Mouse (Mus musculus): ENCODE data around the gene Rps2. TPM values are rescaled to one million over a fixed set of nuclear protein-coding genes. Genes with fewer than 3 reads are reported as not detected.
"Not testable (repeated sequence)": the region's sequence is repeated elsewhere in the genome, so short reads cannot be mapped to it uniquely, and the experiment has no call there.

Rps2 gene
- total RNA-seq, 2 experiments from 2014 or later = 867 to 881 TPM

- no peak for DNase-seq (ENCODE audit: low spot score in 2 of 2)
Measured at GRCm38 (mm10) chr17:24699473-24699872, 18.4 kb upstream of the Rps2 start.

DNA sequence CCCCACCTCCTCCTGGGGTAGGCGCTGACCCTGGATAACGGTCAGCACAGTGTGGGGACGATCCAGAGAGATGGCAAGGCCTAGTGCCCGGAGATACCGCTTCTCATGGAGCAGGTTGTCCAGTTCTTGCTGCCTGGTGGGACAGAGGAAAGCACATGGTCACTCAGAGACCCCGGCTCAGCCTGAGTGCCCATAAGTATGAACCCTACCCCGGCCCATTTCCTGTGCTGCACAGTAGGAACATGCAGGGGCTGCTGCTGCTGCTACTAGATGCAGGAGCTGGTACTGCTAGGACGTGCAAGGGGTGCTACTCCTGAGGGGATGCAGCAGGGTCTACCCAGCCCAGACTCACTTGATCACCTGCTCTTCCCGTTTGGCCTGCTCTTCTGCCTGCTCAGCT is 16.7 kb upstream of the Rps2 start:
- no peak for DNase-seq (ENCODE audit: low spot score in 2 of 2)

DNA sequence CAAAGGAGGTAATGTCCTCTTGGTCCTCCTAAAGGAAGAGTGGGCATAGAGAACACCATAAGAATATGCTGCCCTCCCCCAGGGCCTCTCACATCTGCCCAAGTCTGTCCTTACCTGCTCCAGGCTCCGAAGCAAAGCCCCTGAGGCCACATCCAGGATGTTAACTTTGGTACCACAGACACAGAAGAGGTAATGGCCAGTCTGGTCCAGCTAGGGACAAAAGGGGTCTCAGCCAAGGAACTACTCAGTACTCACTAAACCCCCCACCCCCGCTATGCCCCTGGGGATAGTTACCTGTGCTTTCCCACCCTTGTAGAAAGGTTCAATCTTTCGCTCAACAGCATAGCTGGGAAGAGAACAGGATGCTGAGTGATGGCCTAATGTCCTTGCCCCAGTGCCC is 12.1 kb upstream of the Rps2 start:
- DNase-seq (ENCODE audit: low spot score in 2 of 2) = no peak

GRCm38 (mm10) chr17:24706982-24707800 is 10.7 kb upstream of the Rps2 start, which contains the start of gene Tbl3:
Tbl3 (minus strand) TSS chr17:24707660.
- peak; percentile 84 for DNase-seq (ENCODE audit: low spot score in 2 of 2)

DNA sequence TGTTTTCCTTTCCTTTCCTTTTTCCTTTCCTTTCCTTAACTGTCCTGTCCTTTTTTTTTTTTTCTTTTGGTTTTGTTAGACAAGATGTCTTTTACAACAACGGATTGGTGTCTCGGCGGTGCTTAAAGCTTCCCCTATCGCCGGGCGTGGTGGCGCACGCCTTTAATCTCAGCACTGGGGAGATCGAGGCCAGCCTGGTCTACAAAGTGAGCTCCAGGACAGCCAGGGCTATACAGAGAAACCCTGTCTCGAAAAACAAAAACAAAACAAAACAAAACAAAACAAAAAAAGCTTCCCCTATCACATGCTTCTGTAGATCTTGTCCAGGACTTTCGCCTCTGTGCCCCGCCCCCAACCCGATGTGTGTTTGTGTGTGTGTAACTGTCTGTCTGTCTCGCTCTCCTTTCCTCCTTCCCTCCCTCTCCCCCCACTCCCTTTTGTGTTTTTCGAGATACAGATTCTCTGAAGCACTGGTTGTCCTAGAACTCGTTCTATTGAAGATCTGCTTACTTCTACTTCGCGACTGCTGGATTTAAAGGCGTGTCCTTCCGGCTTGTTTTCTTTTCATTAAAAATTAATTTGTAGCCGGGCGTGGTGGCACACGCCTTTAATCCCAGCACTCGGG is 10.0 kb upstream of the Rps2 start:
- no peak for DNase-seq (ENCODE audit: low spot score in 2 of 2)

DNA sequence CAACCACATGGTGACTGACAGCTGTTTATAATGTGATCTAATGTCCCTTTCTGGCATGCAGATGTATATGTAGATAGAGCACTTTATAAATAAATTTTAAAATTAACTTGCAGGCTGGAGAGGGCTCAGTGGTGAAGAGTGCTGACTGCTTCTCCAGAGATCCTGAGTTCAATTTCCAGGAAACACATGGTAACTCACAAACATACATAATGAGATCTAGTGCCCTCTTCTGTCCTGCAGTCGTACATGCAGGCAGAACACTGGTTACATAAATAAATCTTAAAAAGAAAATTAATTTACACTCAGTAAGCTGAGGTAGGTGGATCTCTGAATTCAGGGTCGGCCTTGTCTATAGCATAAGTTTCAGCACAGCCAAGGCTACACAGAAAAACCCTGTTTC is 9.3 kb upstream of the Rps2 start:
- DNase-seq (ENCODE audit: low spot score in 2 of 2) = no peak

DNA sequence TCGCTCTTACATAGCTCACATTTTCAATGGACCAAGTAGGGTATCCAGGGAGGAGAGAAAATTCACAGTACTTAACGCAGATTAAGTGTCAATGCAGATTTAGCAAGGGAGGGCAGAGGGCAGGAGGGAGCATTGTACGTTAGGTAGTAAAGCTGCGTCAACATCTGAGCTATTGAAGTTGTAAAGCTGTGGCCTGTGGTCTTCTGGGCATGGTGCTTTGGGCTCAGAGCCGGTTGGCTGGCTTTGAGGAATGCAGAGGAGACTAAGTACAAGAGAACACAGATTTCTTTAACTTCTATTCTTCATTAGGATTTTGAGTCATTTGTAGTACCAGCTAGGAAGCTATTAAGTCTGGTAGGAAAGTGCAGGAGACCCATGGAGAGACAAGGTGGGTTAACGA is 2.4 kb upstream of the Rps2 start:
- DNase-seq (ENCODE audit: low spot score in 2 of 2) = no peak

DNA sequence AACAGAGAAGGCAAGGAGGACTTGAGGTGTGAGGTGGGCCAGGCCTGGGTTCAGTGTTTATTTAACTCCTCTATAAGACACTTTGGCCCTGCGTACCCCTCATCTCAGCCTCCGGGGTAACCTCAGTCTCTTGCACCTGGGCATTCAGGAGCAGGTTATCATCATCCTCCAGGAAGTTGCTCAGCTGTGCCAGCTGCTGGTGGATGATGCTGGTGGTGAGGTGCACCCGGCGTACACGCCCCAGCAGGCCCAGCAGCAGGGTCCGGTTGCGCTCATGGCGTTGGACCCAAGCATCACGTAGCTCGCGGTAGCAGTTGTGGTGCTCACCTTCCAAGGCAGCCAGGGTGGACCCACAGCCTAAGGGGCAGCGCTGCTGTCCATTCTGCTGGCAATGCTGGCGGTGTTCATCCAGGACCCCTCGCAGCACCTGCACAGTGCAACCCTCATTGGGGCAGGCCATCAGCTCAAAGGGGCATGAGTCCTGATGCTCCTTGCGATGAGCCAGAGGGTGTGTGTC is 1.7 kb upstream of the Rps2 start:
- DNase-seq (ENCODE audit: low spot score in 2 of 2) = no peak

- DNase-seq (ENCODE audit: low spot score in 2 of 2) = not testable (repeated sequence)
Measured at GRCm38 (mm10) chr17:24718938-24719337, 1.0 kb downstream of the Rps2 start.

DNA sequence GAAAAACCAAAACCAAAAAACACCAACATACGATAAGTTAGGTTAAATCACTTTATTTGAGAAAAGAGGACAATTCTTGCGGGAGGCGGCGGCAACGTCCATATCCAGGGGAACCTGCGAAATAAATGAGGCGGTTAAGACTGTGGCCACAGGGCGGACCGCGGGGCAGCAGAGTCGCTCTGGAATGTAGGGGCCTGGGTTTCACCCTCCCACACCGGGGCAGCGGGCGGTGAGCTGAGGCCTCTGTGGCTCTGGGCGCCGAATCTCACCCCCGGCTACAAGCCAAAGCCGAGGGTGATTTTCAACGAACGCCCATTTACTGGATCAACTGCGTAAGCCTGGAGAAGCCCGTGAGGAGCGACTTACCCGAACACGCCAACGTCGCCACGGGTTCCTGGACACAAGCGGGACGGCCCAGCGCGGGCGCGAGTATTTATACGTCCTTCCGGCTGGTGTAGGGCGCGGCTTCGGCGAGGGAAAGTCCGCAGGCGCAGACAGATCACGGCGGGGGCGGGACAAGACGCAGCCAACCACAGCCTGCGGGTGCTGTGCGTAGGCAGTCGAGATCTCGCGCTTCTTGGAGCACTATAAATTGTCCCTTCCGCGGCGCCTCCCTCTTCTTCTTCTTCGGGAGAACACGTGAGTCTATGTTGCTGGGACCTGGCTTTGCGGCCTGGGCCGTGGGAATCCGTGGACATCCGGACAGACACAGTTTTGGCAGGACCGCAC is 1.7 kb downstream of the Rps2 start:
- DNase-seq (ENCODE audit: low spot score in 2 of 2) = peak; percentile 85 to 88

DNA sequence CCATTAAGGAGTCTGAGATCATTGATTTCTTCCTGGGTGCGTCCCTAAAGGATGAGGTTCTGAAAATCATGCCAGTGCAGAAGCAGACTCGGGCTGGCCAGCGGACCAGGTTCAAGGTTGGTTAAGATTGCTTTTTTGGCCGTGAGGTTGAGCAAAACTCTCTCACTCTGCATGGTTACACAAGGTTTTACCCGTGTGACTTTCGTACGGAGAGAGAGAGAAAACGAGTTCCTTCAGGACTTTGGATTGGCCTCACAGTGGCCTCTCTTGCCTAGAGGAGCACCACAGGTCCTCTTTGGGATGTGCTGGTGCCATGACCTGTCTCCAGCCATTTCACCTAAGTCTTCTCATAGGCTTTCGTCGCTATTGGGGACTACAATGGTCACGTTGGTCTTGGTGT is 2.7 kb downstream of the Rps2 start:
- DNase-seq (ENCODE audit: low spot score in 2 of 2) = not testable (repeated sequence)

GRCm38 (mm10) chr17:24721383-24721955 is 3.6 kb downstream of the Rps2 start:
- not testable (repeated sequence) for DNase-seq (ENCODE audit: low spot score in 2 of 2)

DNA sequence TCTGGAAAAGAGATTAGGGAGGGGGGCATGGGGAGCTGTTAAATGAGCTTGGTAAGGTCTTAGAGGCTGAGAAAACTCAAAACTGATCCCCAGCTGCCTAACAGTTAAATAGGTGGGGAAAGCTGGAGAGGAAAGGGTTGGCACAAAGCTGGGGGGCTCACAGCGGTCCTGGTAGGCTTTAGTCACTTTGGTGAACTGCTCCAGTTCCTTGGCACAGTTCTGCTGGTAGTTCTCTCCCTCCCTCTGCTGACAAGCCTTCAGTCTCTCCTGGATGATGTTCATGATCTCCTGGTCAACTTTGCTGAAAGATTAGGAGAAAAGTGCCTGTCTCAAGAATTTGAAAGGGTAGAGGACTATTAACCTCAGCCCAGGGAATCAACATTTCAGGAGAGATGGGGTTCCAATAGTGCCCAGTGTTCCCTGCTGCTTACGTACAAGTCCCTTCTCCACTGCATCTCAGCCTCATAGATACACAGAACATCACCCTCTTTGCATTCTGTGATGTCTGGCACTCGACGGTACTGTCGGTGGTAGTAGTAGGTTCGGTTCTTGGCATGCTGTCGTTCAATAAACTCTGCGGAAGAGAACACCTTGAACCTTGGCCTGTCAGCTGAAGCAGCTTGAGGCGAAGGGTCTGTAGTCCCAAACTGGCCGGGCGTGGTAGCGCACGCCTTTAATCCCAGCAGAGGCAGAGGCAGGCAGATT is 4.5 kb downstream of the Rps2 start:
- DNase-seq (ENCODE audit: low spot score in 2 of 2) = no peak

- no peak for DNase-seq (ENCODE audit: low spot score in 2 of 2)
Measured at GRCm38 (mm10) chr17:24723122-24723880, 5.4 kb downstream of the Rps2 start.

GRCm38 (mm10) chr17:24723881-24724180 is 5.9 kb downstream of the Rps2 start:
- no peak for DNase-seq (ENCODE audit: low spot score in 2 of 2)

- DNase-seq (ENCODE audit: low spot score in 2 of 2) = peak; percentile 97 to 98
Measured at GRCm38 (mm10) chr17:24724184-24724583, 6.3 kb downstream of the Rps2 start, which contains the start of gene Ndufb10. Ndufb10 (minus strand) TSS chr17:24724478.

- DNase-seq (ENCODE audit: low spot score in 2 of 2) = no peak
Measured at GRCm38 (mm10) chr17:24725637-24726390, 7.9 kb downstream of the Rps2 start.

DNA sequence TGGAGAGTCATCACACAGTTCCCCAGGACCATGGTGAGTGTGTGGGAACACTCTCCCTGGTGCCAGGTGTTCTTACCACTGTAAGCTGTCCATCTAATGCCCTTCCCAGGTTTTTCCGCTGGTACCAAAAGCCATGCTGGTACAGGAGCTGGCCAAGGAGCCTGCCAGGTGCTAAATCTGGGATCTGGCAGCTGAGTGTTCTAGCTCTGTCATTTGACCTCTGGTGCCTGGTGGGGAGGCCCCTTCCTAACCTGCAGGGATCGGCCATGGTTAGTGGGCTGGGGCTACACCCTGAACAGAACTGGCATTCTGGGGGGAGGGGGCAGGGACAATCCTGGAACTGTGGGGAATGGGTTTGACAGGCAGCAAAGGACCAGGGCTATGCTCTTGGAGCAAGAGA is 9.7 kb downstream of the Rps2 start, which contains the start of gene Rpl3l:
TSS of gene Rpl3l (plus strand) at position 203 of the 400 bp plus-strand sequence.
- DNase-seq (ENCODE audit: low spot score in 2 of 2) = no peak

GRCm38 (mm10) chr17:24728184-24728583 is 10.3 kb downstream of the Rps2 start:
- no peak for DNase-seq (ENCODE audit: low spot score in 2 of 2)
